Mouse (Mus musculus): Measurements from ENCODE around the gene Ran.

The Ran gene

GRCm38 (mm10) chr5:129063792-129064087 lies 43.9 kb downstream of the Ran start:
- DNase-seq (ENCODE audit: low read depth, low spot score) = peak; percentile 4

- no peak for DNase-seq (ENCODE audit: low read depth, low spot score)
These were observed 44.3 kb downstream of the Ran start for GRCm38 (mm10) chr5:129064186-129064585.

- no peak for DNase-seq (ENCODE audit: low read depth, low spot score)
These were observed 45.4 kb downstream of the Ran start for GRCm38 (mm10) chr5:129065301-129065700.

- no peak for DNase-seq (ENCODE audit: low read depth, low spot score)
These were observed 46.1 kb downstream of the Ran start for GRCm38 (mm10) chr5:129065946-129066345.

GRCm38 (mm10) chr5:129066541-129067230 lies 46.8 kb downstream of the Ran start:
- no peak for DNase-seq (ENCODE audit: low read depth, low spot score)

- no peak for DNase-seq (ENCODE audit: low read depth, low spot score)
These were observed 47.5 kb downstream of the Ran start for GRCm38 (mm10) chr5:129067231-129067834.

- DNase-seq (ENCODE audit: low read depth, low spot score) = no peak
These were observed 52.0 kb downstream of the Ran start for GRCm38 (mm10) chr5:129071761-129072280.

GRCm38 (mm10) chr5:129073404-129073803 lies 53.5 kb downstream of the Ran start:
- no peak for DNase-seq (ENCODE audit: low read depth, low spot score)

All from CD4-positive helper T cell, adult 2 months (primary cell).